Mouse (Mus musculus) hindbrain, embryonic 15.5 days (tissue): ENCODE results near the gene Pcbp3. TPM values are rescaled to one million over a fixed set of nuclear protein-coding genes. Genes with fewer than 3 reads are reported as not detected.

Experiments used
- ATAC-seq: fragments of 200-750 bp; cut with Nextera tagmentation; 2 replicates; pipeline ENCODE4 v1.8.0; 2017; ENCODE audit warnings: low read depth, moderate number of reproducible peaks, moderate TSS enrichment; ENCODE audit not compliant: low FRiP score
- H3K27ac ChIP-seq: fragments of 300-500 bp; sonication (generic); replicated peaks from 2 replicates; pipeline ENCODE4 v1.5.1; 2015; ENCODE audit warnings: mild to moderate bottlenecking, inconsistent platforms
- H3K27me3 ChIP-seq: fragments of 300-500 bp; sonication (generic); 2 replicates; pipeline ENCODE4 v1.6.1; 2015; ENCODE audit warnings: control low read depth, inconsistent platforms
- H3K36me3 ChIP-seq: fragments of 300-500 bp; sonication (generic); 2 replicates; pipeline ENCODE4 v1.6.1; 2015; ENCODE audit warnings: control low read depth, inconsistent platforms
- H3K4me1 ChIP-seq: fragments of 300-500 bp; sonication (generic); replicated peaks from 2 replicates; pipeline ENCODE4 v1.6.1; 2015; ENCODE audit warnings: control low read depth, inconsistent platforms
- H3K4me2 ChIP-seq: fragments of 300-500 bp; sonication (generic); 2 replicates; pipeline ENCODE4 v1.6.1; 2015; ENCODE audit warnings: moderate library complexity, mild to moderate bottlenecking, inconsistent platforms
- H3K4me3 ChIP-seq: fragments of 300-500 bp; sonication (generic); 2 replicates; pipeline ENCODE4 v1.5.1; 2015; ENCODE audit warnings: mild to moderate bottlenecking, inconsistent platforms
- H3K9ac ChIP-seq: fragments of 300-500 bp; sonication (generic); 2 replicates; pipeline ENCODE4 v1.6.1; 2015; ENCODE audit warnings: inconsistent platforms
- H3K9me3 ChIP-seq: fragments of 300-500 bp; sonication (generic); 2 replicates; pipeline ENCODE4 v1.6.1; 2016; ENCODE audit warnings: control low read depth, inconsistent platforms
- WGBS: fragments of 180-500 bp; shearing (Covaris S2); methylation state at CpG from one replicate; pipeline ENCODE4 v1.1.7; 2015; 5-methylcytosine and 5-hydroxymethylcytosine counted together
- polyA plus RNA-seq: library from polyadenylated mRNA; unstranded; fragments of >200 nt; fragmentation: Nextera tagmentation; extraction: Ambion mirVana; gene quantifications from 2 replicates; pipeline ENCODE4 v1.2.1, GENCODE M21; 2015

Gene Pcbp3
- polyA plus RNA-seq, 1 experiment from 2014 or later, result 88.7 TPM

GRCm38 (mm10) chr10:76725097-76725496 lies 236.6 kb downstream of the Pcbp3 start:
- Histone ChIP-seq H3K9ac (no peak overlapping the region), H3K4me1 (0 out of 2 replicates have a peak, but pooled peaks cover 2% of the 10 kb centered on the region), H3K27ac (no peak overlapping the region), H3K4me3 (peak overlapping the region; percentile 7), H3K4me2 (no peak overlapping the region), H3K27me3 (no peaks in the 10 kb centered on the region), H3K9me3 (no peaks in the 10 kb centered on the region), H3K36me3 (no peaks in the 10 kb centered on the region)
- ATAC-seq, result no peak
- 91% methylated on average over 2 of the region's 2 CpGs for WGBS

DNA sequence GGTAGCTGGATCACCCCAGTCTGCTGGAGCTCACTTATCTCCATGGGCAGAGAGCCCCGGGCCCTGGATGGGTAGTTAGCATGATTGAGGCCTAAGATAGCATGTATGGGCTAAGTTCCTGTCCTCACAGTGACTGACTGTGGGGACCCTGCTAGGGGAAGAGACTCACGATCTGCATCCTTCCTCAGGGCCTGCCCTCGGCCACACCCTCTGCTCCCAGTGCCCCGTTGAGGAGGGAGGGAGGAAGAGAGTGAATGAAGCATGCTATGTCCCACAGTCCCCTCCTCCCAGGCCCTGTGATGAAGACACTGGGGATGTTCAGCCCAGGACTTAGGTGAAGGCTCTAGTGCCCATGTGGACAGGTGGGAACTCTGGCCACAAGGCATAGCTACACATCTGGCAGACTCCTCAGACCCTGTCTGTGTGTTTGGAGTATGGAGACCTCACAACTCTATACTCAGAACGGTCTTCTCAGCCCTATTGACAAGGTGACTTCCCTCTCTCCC lies 237.4 kb downstream of the Pcbp3 start:
- Histone ChIP-seq H3K9me3 (no peaks in the 10 kb centered on the region), H3K9ac (no peak overlapping the region), H3K36me3 (no peaks in the 10 kb centered on the region), H3K4me2 (no peak overlapping the region), H3K4me3 (no peak overlapping the region), H3K27ac (no peak overlapping the region), H3K27me3 (no peaks in the 10 kb centered on the region), H3K4me1 (no peaks in the 10 kb centered on the region)
- no peak for ATAC-seq
- WGBS, result 60% methylated on average over 5 of the region's 5 CpGs

GRCm38 (mm10) chr10:76722751-76723450 lies 238.8 kb downstream of the Pcbp3 start:
- Histone ChIP-seq H3K36me3 (no peaks in the 10 kb centered on the region), H3K4me3 (no peak overlapping the region), H3K4me1 (no peaks in the 10 kb centered on the region), H3K4me2 (no peak overlapping the region), H3K9ac (no peak overlapping the region), H3K27me3 (no peaks in the 10 kb centered on the region), H3K27ac (no peak overlapping the region), H3K9me3 (no peaks in the 10 kb centered on the region)
- ATAC-seq, result no peak
- 90% methylated on average over 18 of the region's 18 CpGs for WGBS

GRCm38 (mm10) chr10:76721746-76722145 lies 239.9 kb downstream of the Pcbp3 start:
- Histone ChIP-seq H3K27ac (no peak overlapping the region), H3K4me2 (no peak overlapping the region), H3K4me1 (no peaks in the 10 kb centered on the region), H3K4me3 (no peak overlapping the region), H3K9ac (no peak overlapping the region), H3K9me3 (no peaks in the 10 kb centered on the region), H3K36me3 (no peaks in the 10 kb centered on the region), H3K27me3 (no peaks in the 10 kb centered on the region)
- no peak for ATAC-seq
- 91% methylated on average over 6 of the region's 6 CpGs for WGBS

DNA sequence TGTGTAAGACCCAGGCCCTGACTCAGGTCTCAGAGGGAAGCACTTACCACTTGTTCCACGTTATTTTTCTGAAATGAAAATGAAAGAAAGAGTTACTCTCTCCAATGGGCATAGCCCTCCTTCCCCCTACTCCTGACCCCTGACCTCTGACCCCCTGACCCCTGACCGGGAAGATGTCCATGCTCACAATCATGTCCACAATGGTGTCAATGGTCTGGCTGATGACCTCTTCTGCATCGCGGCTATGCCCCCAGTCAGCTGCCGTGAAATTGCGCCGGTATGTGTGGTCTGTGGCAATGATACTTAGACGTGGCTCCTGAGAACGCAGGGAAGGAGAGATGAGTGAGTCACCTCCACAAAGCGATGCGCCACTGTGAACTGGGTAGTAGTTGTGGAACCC lies 240.5 kb downstream of the Pcbp3 start:
- Histone ChIP-seq H3K9ac (no peak overlapping the region), H3K36me3 (no peaks in the 10 kb centered on the region), H3K9me3 (no peaks in the 10 kb centered on the region), H3K4me3 (no peak overlapping the region), H3K27me3 (no peaks in the 10 kb centered on the region), H3K4me1 (no peaks in the 10 kb centered on the region), H3K27ac (no peak overlapping the region), H3K4me2 (no peak overlapping the region)
- WGBS, result 76% methylated on average over 11 of the region's 11 CpGs
- no peak for ATAC-seq

- Histone ChIP-seq H3K9me3 (no peaks in the 10 kb centered on the region), H3K4me1 (no peaks in the 10 kb centered on the region), H3K9ac (no peak overlapping the region), H3K27me3 (no peaks in the 10 kb centered on the region), H3K27ac (no peak overlapping the region), H3K36me3 (no peaks in the 10 kb centered on the region), H3K4me2 (no peak overlapping the region), H3K4me3 (no peak overlapping the region)
- ATAC-seq, result no peak
- 88% methylated on average over 4 of the region's 4 CpGs for WGBS
Observed at GRCm38 (mm10) chr10:76717631-76718030, 244.1 kb downstream of the Pcbp3 start.

DNA sequence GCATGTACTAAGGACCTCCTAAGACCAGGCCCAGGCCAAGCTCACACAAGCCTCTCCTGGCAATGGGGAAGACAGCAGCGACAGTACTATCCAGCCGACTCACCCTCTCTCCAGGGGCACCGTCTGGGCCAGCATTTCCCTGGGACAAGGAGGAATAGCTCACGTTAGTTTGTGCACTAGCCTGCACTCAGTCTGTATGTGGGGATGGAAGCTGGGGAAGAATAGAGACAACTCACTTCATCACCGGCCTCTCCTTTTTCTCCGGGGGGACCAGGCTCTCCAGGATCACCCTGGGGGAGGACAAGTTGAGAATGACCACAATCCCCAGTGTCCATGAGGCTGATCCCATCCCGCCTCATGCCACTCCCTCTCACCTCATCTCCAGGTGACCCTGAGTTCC lies 244.7 kb downstream of the Pcbp3 start:
- 88% methylated on average over 7 of the region's 7 CpGs for WGBS
- H3K36me3 ChIP-seq, result no peaks in the 10 kb centered on the region
- no peak overlapping the region for H3K4me3 ChIP-seq
- H3K27ac ChIP-seq, result no peak overlapping the region
- H3K9me3 ChIP-seq, result no peaks in the 10 kb centered on the region
- no peak overlapping the region for H3K4me2 ChIP-seq
- H3K4me1 ChIP-seq, result no peaks in the 10 kb centered on the region
- no peak for ATAC-seq
- no peak overlapping the region for H3K9ac ChIP-seq
- H3K27me3 ChIP-seq, result no peaks in the 10 kb centered on the region

DNA sequence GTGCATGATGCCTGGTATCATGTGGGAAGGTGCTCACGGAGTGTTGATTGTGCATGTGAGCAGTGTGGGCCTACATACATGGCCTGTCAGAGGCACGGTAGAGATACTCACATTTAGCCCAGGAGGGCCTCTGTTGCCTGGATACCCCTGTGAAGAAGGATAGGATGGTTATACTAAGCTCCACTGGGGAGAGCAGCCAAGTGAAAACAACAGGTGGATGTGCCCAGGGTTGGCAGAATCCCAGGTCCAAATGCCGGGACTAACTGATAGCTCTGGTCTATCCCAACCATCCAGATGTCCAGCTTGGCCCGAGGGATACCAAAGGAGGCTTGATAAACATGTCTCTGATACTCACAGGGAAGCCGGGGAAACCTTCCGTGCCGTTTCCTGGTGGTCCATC lies 247.4 kb downstream of the Pcbp3 start:
- no peaks in the 10 kb centered on the region for H3K4me1 ChIP-seq
- 79% methylated on average over 7 of the region's 7 CpGs for WGBS
- ATAC-seq, result no peak
- no peak overlapping the region for H3K27ac ChIP-seq
- H3K36me3 ChIP-seq, result no peaks in the 10 kb centered on the region
- H3K4me2 ChIP-seq, result no peak overlapping the region
- H3K27me3 ChIP-seq, result no peaks in the 10 kb centered on the region
- H3K9me3 ChIP-seq, result no peaks in the 10 kb centered on the region
- H3K9ac ChIP-seq, result no peak overlapping the region
- H3K4me3 ChIP-seq, result no peak overlapping the region

GRCm38 (mm10) chr10:76712500-76712899 lies 249.2 kb downstream of the Pcbp3 start:
- ATAC-seq, result no peak
- H3K27ac ChIP-seq, result no peak overlapping the region
- WGBS, result 83% methylated on average over 3 of the region's 3 CpGs
- H3K27me3 ChIP-seq, result no peaks in the 10 kb centered on the region
- no peak overlapping the region for H3K4me3 ChIP-seq
- H3K4me1 ChIP-seq, result no peaks in the 10 kb centered on the region
- no peaks in the 10 kb centered on the region for H3K36me3 ChIP-seq
- H3K9ac ChIP-seq, result no peak overlapping the region
- no peak overlapping the region for H3K4me2 ChIP-seq
- no peaks in the 10 kb centered on the region for H3K9me3 ChIP-seq

Other genes starting within 250 kb of the Pcbp3 start
- gene Col6a1, start 235.7 kb downstream of the Pcbp3 start, polyA plus RNA-seq, result 23.5 and 29.4 TPM in 2 replicates
- 41.8 and 42.9 TPM in 2 replicates for gene Slc19a1, start 70.4 kb upstream of the Pcbp3 start, polyA plus RNA-seq
- gene Col18a1, start 204.7 kb upstream of the Pcbp3 start, polyA plus RNA-seq, result 39.2 and 40.0 TPM in 2 replicates